Mouse (Mus musculus) neural tube, embryonic 12.5 days (tissue): ENCODE measurements around the gene Homer2. TPM values are rescaled to one million over a fixed set of nuclear protein-coding genes. Genes with fewer than 3 reads are reported as not detected.

ENCODE experiments used
- ATAC-seq: fragments of 200-750 bp; cut with Nextera tagmentation; 2 replicates; pipeline ENCODE4 v1.8.0; 2017; ENCODE audit warnings: low read depth, mild to moderate bottlenecking, moderate TSS enrichment, moderate library complexity; ENCODE audit not compliant: low FRiP score
- H3K27ac ChIP-seq: fragments of 300-500 bp; sonication (generic); 2 replicates; pipeline ENCODE4 v1.5.1; 2016
- H3K27me3 ChIP-seq: fragments of 300-500 bp; sonication (generic); replicated peaks from 2 replicates; pipeline ENCODE4 v1.6.1; 2016; ENCODE audit warnings: mild to moderate bottlenecking
- H3K36me3 ChIP-seq: fragments of 300-500 bp; sonication (generic); 2 replicates; pipeline ENCODE4 v1.6.1; 2016; ENCODE audit warnings: mild to moderate bottlenecking
- H3K4me1 ChIP-seq: fragments of 300-500 bp; sonication (generic); 2 replicates; pipeline ENCODE4 v1.6.1; 2016
- H3K4me2 ChIP-seq: fragments of 300-500 bp; sonication (generic); replicated peaks from 2 replicates; pipeline ENCODE4 v1.6.1; 2016; ENCODE audit warnings: mild to moderate bottlenecking
- H3K4me3 ChIP-seq: fragments of 300-500 bp; sonication (generic); 2 replicates; pipeline ENCODE4 v1.5.1; 2016
- H3K9ac ChIP-seq: fragments of 300-500 bp; sonication (generic); 2 replicates; pipeline ENCODE4 v1.6.1; 2016; ENCODE audit warnings: mild to moderate bottlenecking
- H3K9me3 ChIP-seq: fragments of 300-500 bp; sonication (generic); 2 replicates; pipeline ENCODE4 v1.6.1; 2016; ENCODE audit warnings: mild to moderate bottlenecking
- WGBS: fragments of 180-500 bp; shearing (Covaris S2); methylation state at CpG from one replicate; pipeline ENCODE4 v1.1.7; 2016; 5-methylcytosine and 5-hydroxymethylcytosine counted together
- polyA plus RNA-seq: library from polyadenylated mRNA; unstranded; fragments of >200 nt; fragmentation: Nextera tagmentation; extraction: Ambion mirVana; gene quantifications from 2 replicates; pipeline ENCODE4 v1.2.1, GENCODE M21; 2016

The Homer2 gene
- polyA plus RNA-seq, 1 experiment from 2014 or later: 24.7 TPM

DNA sequence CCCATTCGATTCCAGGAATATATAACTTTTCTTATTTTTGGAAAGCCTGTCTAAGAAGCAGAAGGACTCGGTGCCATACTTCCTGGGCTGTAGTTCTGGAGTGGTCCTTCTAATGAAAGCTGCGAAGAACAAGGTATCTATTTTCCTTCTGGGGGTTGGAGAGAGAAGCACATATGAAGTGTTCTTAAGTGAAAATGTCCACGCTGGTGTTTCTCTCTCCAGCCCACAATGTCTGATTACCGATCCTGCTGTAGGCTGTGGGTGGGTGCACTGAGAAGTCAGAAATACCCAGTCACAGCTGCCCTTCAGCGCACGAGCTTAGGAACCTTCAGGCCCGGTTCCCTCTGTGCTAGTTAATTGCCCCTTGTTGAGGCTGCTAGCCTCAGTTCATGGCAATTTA, 76.1 kb downstream of the Homer2 start:
- ATAC-seq: no peak
- 79% methylated on average over 8 of the region's 8 CpGs for WGBS
- Histone ChIP-seq H3K27ac (no peak overlapping the region), H3K36me3 (no peaks in the 10 kb centered on the region), H3K4me3 (no peak overlapping the region), H3K4me2 (no peak overlapping the region), H3K9ac (no peak overlapping the region), H3K27me3 (no peaks in the 10 kb centered on the region), H3K9me3 (no peaks in the 10 kb centered on the region), H3K4me1 (no peaks in the 10 kb centered on the region)

DNA sequence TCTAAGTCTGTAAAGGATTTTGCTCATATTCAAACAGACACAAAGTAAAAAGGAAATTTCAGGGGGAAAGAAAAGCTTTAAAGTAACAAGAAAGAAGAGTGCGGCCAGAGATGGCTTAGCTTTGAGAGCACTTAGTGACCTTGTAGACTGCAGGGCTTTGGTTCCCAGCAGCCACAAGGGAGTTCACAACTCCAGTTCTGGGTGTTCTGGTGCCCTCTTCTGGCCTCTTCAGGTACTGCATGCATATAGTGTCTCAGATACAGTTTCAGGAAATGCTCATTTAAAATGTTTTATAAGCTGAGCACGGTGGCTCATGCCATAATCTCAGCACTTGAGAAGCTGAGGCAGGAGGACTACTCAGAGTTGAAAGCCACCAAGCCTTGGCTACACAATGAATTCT, 80.9 kb downstream of the Homer2 start:
- Histone ChIP-seq H3K36me3 (no peaks in the 10 kb centered on the region), H3K4me1 (no peaks in the 10 kb centered on the region), H3K4me3 (no peak overlapping the region), H3K9me3 (no peaks in the 10 kb centered on the region), H3K27ac (no peak overlapping the region), H3K27me3 (no peaks in the 10 kb centered on the region), H3K9ac (no peak overlapping the region), H3K4me2 (no peak overlapping the region)
- 82% methylated on average over 2 of the region's 2 CpGs for WGBS
- ATAC-seq: no peak

DNA sequence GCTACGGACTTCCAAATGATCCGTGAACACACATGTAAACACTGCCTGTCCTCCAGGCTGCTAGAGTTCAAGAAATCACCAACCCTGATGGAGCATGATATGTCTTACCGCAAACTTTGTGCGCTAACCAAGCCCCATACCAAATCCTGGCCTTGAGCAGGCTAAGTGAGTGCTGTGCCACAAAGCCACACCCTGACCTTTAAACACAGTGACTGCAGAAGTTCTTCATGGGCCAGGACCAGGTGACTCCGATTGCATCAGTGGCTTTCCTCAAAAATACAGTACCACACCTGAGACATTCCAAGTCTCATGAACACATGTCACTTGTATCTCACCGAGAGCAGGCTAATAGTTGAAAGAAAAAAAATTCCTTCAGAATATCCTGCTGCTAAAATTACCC, 83.6 kb downstream of the Homer2 start:
- H3K4me2 ChIP-seq: no peak overlapping the region
- no peak overlapping the region for H3K27ac ChIP-seq
- no peak for ATAC-seq
- H3K4me3 ChIP-seq: no peak overlapping the region
- no peak overlapping the region for H3K9ac ChIP-seq
- no peaks in the 10 kb centered on the region for H3K4me1 ChIP-seq
- WGBS: 88% methylated on average over 6 of the region's 6 CpGs
- no peaks in the 10 kb centered on the region for H3K9me3 ChIP-seq
- H3K27me3 ChIP-seq: no peaks in the 10 kb centered on the region
- H3K36me3 ChIP-seq: no peaks in the 10 kb centered on the region

DNA sequence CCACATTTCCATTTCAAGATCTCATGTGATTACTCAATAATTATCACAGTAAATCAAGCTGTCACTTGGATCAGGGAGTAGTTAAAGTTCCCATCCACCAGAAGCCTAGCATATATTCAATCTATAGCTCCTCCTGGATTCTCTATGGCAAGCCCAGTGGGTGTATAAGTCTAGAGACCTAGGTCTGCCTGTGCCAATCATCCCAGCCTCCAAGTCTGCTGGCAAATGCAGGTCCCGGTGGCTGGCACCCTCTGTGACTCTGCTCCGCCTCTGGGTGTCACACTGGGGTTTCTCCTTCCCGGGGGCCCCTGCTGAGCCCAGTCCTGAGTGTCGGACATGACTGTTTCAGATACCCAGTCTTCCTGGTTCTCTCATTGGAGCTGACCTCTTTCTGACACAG, 84.5 kb downstream of the Homer2 start:
- no peak overlapping the region for H3K4me2 ChIP-seq
- H3K9me3 ChIP-seq: no peaks in the 10 kb centered on the region
- no peaks in the 10 kb centered on the region for H3K36me3 ChIP-seq
- WGBS: 72% methylated on average over 4 of the region's 4 CpGs
- no peaks in the 10 kb centered on the region for H3K4me1 ChIP-seq
- no peaks in the 10 kb centered on the region for H3K27me3 ChIP-seq
- ATAC-seq: no peak
- H3K4me3 ChIP-seq: no peak overlapping the region
- no peak overlapping the region for H3K27ac ChIP-seq
- no peak overlapping the region for H3K9ac ChIP-seq

DNA sequence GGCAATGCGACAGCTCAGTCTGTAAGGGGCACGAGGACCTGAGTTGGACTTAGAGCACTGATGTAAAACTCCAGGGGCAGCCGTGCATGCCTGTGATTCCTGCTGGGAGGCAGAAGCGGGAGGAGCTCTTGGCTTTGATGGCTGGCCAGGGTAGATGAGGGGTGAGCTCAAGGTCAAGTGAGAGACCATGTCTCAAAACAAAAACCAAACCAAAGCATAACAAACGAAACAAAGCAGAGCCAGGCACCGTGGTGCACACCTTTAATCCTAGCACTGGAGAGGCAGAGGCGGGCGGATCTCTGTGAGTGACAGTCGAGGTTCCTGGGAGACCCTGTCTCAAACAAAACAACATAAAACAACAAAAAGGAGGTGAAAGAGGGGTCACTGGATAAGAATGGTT, 92.3 kb downstream of the Homer2 start:
- 69% methylated on average over 9 of the region's 9 CpGs for WGBS
- no peaks in the 10 kb centered on the region for H3K27me3 ChIP-seq
- no peaks in the 10 kb centered on the region for H3K36me3 ChIP-seq
- H3K9me3 ChIP-seq: no peaks in the 10 kb centered on the region
- no peak overlapping the region for H3K4me2 ChIP-seq
- H3K4me3 ChIP-seq: no peak overlapping the region
- H3K9ac ChIP-seq: no peak overlapping the region
- H3K27ac ChIP-seq: no peak overlapping the region
- ATAC-seq: no peak
- no peaks in the 10 kb centered on the region for H3K4me1 ChIP-seq

DNA sequence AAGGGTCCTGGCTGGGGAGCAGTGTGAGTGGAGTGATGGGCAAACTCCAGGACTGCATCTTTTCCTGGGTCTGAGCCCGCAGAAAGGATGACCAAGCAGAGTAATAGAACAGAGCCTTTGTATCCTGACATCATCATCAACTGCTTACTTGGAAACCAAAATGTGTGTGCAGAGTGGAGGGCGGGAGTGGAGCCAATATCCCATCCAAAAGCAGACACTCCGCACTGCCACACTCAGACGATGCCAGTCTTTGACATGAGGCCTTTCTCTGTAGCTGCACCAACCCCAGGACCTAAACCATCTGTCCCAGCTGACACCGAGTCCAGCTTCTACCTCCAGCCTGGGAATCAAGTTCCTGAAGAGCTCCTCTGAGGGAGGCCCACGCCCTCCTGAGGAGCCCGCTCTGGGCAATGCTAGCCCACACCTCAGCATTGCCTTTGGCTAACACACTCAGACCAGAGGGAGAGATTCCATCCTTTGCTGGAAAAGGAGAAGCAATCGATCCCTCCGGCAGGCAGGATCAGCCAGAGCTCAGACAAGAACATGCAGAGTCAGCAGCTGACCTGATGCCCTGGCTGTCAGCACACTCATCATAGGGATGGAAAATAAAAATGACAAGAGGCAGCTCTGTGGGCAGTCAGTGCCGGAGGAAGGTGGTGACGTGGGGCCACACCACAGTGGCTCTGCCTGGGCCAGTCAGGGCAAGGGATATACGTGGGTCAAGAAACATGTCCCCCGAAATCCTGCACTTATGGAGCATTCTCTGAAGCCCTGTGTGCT, 94.3 kb downstream of the Homer2 start:
- Histone ChIP-seq H3K9me3 (no peaks in the 10 kb centered on the region), H3K27me3 (no peaks in the 10 kb centered on the region), H3K36me3 (no peaks in the 10 kb centered on the region), H3K27ac (no peak overlapping the region), H3K4me1 (no peaks in the 10 kb centered on the region), H3K4me2 (no peak overlapping the region), H3K9ac (no peak overlapping the region), H3K4me3 (no peak overlapping the region)
- 89% methylated on average over 13 of the region's 13 CpGs for WGBS
- ATAC-seq: no peak

DNA sequence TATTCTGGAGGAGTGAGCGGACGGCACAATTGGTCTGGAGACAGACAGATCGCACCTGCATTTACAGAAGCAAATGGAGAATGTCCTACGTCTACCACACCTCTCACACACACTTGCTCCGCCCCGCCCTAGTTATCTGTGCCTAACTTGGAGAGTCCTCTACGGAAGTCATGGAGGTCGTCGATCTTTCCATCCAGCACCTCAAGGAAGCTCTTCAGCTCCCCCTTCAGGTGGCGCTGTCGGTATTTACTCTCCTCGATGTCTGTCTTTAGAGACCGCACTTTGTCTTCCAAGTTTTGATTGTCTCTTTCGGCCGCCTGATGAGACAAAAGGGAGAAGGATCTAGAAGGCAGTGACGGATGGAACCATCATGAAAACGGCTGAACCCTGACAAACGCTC, 97.2 kb downstream of the Homer2 start:
- H3K27ac ChIP-seq: no peak overlapping the region
- no peak overlapping the region for H3K4me3 ChIP-seq
- no peak overlapping the region for H3K4me2 ChIP-seq
- ATAC-seq: no peak
- WGBS: 64% methylated on average over 18 of the region's 18 CpGs
- no peaks in the 10 kb centered on the region for H3K36me3 ChIP-seq
- no peaks in the 10 kb centered on the region for H3K27me3 ChIP-seq
- no peak overlapping the region for H3K9ac ChIP-seq
- no peaks in the 10 kb centered on the region for H3K4me1 ChIP-seq
- H3K9me3 ChIP-seq: no peaks in the 10 kb centered on the region

DNA sequence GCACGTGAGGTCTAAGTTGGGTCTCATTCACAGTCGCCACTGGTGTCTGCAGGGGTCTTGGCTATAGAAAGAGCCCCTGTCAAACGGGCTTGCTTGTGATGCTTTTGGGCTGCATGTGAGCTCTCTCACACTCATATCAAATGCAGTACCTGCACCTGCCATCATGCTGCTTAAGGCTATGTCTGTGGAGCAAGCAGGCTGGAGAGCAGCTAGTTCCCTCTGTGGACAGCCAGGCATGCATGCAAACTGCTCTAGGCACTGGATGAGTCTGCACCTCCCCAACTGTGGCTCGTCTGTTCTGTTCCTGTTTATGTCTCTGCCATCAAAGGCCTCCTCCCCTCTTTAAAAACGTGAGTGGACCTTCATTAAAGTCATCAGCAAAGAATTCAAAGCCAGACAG, 100.9 kb downstream of the Homer2 start:
- H3K27ac ChIP-seq: no peak overlapping the region
- H3K9ac ChIP-seq: no peak overlapping the region
- no peaks in the 10 kb centered on the region for H3K9me3 ChIP-seq
- no peaks in the 10 kb centered on the region for H3K36me3 ChIP-seq
- no peak for ATAC-seq
- no peaks in the 10 kb centered on the region for H3K4me1 ChIP-seq
- H3K4me3 ChIP-seq: no peak overlapping the region
- 57% methylated on average over 5 of the region's 5 CpGs for WGBS
- no peak overlapping the region for H3K4me2 ChIP-seq
- no peaks in the 10 kb centered on the region for H3K27me3 ChIP-seq

DNA sequence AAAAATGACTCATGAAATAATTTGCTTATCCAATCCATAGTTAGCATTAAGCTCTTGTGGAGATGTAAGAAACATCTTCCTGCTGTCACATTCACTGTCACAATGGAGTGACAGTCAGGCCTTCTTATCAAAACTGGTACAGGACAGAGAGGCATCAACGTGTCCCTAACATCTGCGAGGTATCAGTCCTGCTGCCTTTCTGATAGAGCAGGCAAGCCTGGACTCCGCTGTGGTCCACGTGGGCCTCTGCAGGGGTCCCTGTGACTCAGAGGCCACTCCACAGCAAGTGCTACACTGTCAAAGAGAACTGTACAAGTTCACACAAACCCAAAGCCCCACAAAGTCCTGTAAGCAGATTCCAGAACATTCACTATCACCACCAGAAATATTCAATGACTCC, 101.8 kb downstream of the Homer2 start:
- 79% methylated on average over 4 of the region's 4 CpGs for WGBS
- Histone ChIP-seq H3K4me1 (no peaks in the 10 kb centered on the region), H3K4me3 (no peak overlapping the region), H3K27me3 (no peaks in the 10 kb centered on the region), H3K9me3 (no peaks in the 10 kb centered on the region), H3K9ac (no peak overlapping the region), H3K4me2 (no peak overlapping the region), H3K27ac (no peak overlapping the region), H3K36me3 (no peaks in the 10 kb centered on the region)
- no peak for ATAC-seq

DNA sequence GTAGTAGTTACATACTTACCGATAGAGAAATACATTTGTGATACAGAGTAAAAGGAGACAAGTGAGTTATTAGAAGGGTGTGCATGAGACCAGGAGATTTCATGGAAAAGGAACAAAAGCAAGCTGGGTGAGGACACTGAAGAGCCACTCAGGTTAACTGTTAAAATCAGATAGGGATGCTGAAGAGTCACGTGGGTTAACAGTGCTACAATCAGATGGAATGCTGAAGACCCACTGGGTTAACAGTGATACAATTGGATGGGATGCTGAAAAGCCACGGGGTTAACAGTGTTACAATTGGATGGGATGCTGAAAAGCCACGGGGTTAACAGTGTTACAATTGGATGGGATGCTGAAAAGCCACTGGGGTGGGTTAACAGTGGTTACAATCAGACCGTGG, 102.3 kb downstream of the Homer2 start:
- 81% methylated on average over 5 of the region's 5 CpGs for WGBS
- no peak for ATAC-seq
- no peak overlapping the region for H3K4me3 ChIP-seq
- no peaks in the 10 kb centered on the region for H3K4me1 ChIP-seq
- H3K27me3 ChIP-seq: no peaks in the 10 kb centered on the region
- no peak overlapping the region for H3K9ac ChIP-seq
- H3K36me3 ChIP-seq: no peaks in the 10 kb centered on the region
- no peak overlapping the region for H3K4me2 ChIP-seq
- no peaks in the 10 kb centered on the region for H3K9me3 ChIP-seq
- no peak overlapping the region for H3K27ac ChIP-seq

DNA sequence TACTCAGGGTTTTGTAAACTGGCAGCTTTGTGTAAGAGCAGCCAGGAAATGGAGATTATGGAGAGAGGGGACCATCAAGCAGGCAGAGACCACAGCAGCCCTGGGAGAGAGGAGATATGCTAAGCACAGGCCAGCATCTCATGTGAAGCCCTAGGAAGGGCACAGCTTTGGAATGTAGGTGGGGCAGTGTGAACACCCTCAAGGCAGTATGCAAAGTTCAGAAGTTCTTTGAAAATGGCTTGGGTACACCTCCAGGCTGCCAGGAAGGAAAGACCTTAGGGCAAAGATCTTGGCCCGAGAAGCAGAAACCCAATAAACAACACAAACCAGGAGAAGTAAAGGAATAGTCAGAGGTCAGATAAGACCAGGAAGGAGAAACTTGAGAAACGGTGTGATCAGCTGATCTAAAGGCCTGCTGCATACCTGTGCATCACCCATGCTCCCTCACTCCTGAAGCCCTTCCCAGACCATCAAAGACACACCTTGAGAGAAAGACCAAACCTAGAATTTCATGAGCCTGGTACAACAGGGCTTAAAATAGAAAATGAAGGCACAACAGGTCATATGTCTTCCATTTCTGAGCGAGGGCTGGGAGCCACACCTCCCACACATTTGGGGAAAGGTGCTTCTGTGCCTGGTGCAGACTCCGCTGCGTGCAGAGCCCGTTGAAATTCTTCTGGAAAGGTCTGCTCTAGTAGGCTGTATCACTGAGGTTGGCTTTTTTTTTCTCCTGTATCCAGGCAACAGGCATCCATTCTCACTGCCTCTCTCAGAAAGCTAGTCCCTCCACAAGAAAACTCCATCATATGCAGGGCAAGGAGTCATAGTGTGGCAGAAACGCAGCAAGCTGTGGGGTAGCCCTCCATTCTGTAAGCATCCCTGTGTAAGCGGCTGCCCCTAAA, 107.7 kb downstream of the Homer2 start:
- Histone ChIP-seq H3K4me3 (no peak overlapping the region), H3K9me3 (no peaks in the 10 kb centered on the region), H3K36me3 (peaks cover 38% of the 10 kb centered on the region), H3K4me1 (no peaks in the 10 kb centered on the region), H3K27ac (no peak overlapping the region), H3K9ac (no peak overlapping the region), H3K4me2 (no peak overlapping the region), H3K27me3 (no peaks in the 10 kb centered on the region)
- no peak for ATAC-seq
- 80% methylated on average over 8 of the region's 8 CpGs for WGBS

DNA sequence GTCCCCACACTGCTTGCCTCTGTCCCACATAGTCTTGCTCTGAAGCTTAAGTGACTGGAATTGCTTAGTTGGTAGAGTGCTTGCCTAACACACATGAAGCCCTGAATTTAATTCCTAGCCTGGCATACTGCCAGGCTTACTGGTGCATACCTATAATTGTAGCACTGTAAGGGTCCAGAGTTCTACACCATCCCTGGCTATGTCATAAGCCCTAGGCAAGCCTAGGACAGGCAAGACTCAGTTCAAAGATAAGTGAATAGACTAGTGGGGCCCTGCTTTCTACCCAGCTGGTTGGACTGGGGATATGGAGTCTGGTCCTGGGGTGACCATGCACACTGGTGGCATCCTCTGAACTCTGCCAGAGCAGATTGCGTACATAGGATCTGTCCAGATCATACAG, 109.7 kb downstream of the Homer2 start:
- Histone ChIP-seq H3K36me3 (peaks cover 57% of the 10 kb centered on the region), H3K4me1 (no peaks in the 10 kb centered on the region)
- 86% methylated on average over 1 of the region's 1 CpGs for WGBS

More for the DNA sequence above, 109.7 kb downstream of the Homer2 start:
- Histone ChIP-seq H3K27ac (no peak overlapping the region), H3K4me3 (no peak overlapping the region), H3K9me3 (no peaks in the 10 kb centered on the region), H3K4me2 (no peak overlapping the region), H3K27me3 (no peaks in the 10 kb centered on the region), H3K9ac (no peak overlapping the region)
- no peak for ATAC-seq
